Mouse (Mus musculus): ENCODE results near the gene Nol4l. TPM values are rescaled to one million over a fixed set of nuclear protein-coding genes. Genes with fewer than 3 reads are reported as not detected.
"Not testable (repeated sequence)": the region's sequence is repeated elsewhere in the genome, so short reads cannot be mapped to it uniquely, and the experiment has no call there.

The Nol4l gene
- polyA plus RNA-seq, 1 experiment from 2014 or later: 31.8 TPM

- Histone ChIP-seq H3K9ac (replicated peaks) (no peak overlapping the region), H3K4me2 (replicated peaks) (no peak overlapping the region), H3K4me3 (no peak overlapping the region), H3K9me3 (no peaks in the 10 kb centered on the region), H3K27ac (replicated peaks) (no peak overlapping the region), H3K4me1 (peaks cover 43% of the 10 kb centered on the region), H3K27me3 (peaks cover 21% of the 10 kb centered on the region; the same call in 1 of the 2 replicates), H3K36me3 (no peaks in the 10 kb centered on the region)
- no peak for ATAC-seq (ENCODE audit: low FRiP score, low read depth)
- 90% methylated on average over 2 of the region's 2 CpGs for WGBS
Observed at GRCm38 (mm10) chr2:153507969-153508368, 21.8 kb downstream of the Nol4l start.

- Histone ChIP-seq H3K27me3 (peaks cover 17% of the 10 kb centered on the region), H3K9me3 (no peaks in the 10 kb centered on the region), H3K4me2 (replicated peaks) (no peak overlapping the region), H3K27ac (replicated peaks) (0 out of 2 replicates have a peak overlapping the region, but pooled peaks have one; percentile 5), H3K9ac (replicated peaks) (no peak overlapping the region), H3K4me3 (no peak overlapping the region), H3K4me1 (peaks cover 27% of the 10 kb centered on the region), H3K36me3 (no peaks in the 10 kb centered on the region)
- ATAC-seq (ENCODE audit: low FRiP score, low read depth): no peak
- 84% methylated on average over 5 of the region's 5 CpGs for WGBS
Observed at GRCm38 (mm10) chr2:153506385-153506784, 23.4 kb downstream of the Nol4l start.

GRCm38 (mm10) chr2:153499154-153499553, 30.6 kb downstream of the Nol4l start:
- no peak for ATAC-seq (ENCODE audit: low FRiP score, low read depth)
- Histone ChIP-seq H3K4me3 (no peak overlapping the region), H3K27ac (replicated peaks) (no peak overlapping the region), H3K27me3 (peaks cover 56% of the 10 kb centered on the region), H3K36me3 (no peaks in the 10 kb centered on the region), H3K4me1 (peaks cover 39% of the 10 kb centered on the region), H3K4me2 (replicated peaks) (no peak overlapping the region), H3K9me3 (no peaks in the 10 kb centered on the region), H3K9ac (replicated peaks) (no peak overlapping the region)
- 69% methylated on average over 4 of the region's 4 CpGs for WGBS

- 9% methylated on average over 13 of the region's 13 CpGs for WGBS
- Histone ChIP-seq H3K27ac (replicated peaks) (peak overlapping the region; percentile 71), H3K9ac (replicated peaks) (no peak overlapping the region), H3K36me3 (no peaks in the 10 kb centered on the region), H3K4me1 (peaks cover 55% of the 10 kb centered on the region), H3K9me3 (no peaks in the 10 kb centered on the region), H3K27me3 (peaks cover 75% of the 10 kb centered on the region), H3K4me2 (replicated peaks) (peak overlapping the region; percentile 6; the same call in 1 of the 2 replicates), H3K4me3 (no peak overlapping the region)
- ATAC-seq (ENCODE audit: low FRiP score, low read depth): peak; percentile 55
Observed at GRCm38 (mm10) chr2:153496898-153497297, 32.9 kb downstream of the Nol4l start.

GRCm38 (mm10) chr2:153496301-153496700, 33.5 kb downstream of the Nol4l start:
- 85% methylated on average over 6 of the region's 6 CpGs for WGBS
- no peak overlapping the region for H3K9ac ChIP-seq (replicated peaks)
- no peaks in the 10 kb centered on the region for H3K36me3 ChIP-seq
- H3K27me3 ChIP-seq: peaks cover 81% of the 10 kb centered on the region
- H3K9me3 ChIP-seq: no peaks in the 10 kb centered on the region
- no peak overlapping the region for H3K4me3 ChIP-seq
- peaks cover 61% of the 10 kb centered on the region for H3K4me1 ChIP-seq
- no peak for ATAC-seq (ENCODE audit: low FRiP score, low read depth)
- H3K4me2 ChIP-seq (replicated peaks): no peak overlapping the region
- H3K27ac ChIP-seq (replicated peaks): peak overlapping the region; percentile 71

- Histone ChIP-seq H3K36me3 (no peaks in the 10 kb centered on the region), H3K9ac (replicated peaks) (0 out of 2 replicates have a peak overlapping the region, but pooled peaks have one; percentile 4), H3K27ac (replicated peaks) (peak overlapping the region; percentile 71; the same call in 1 of the 2 replicates), H3K4me3 (no peak overlapping the region), H3K9me3 (no peaks in the 10 kb centered on the region), H3K4me1 (peaks cover 66% of the 10 kb centered on the region), H3K27me3 (peaks cover 82% of the 10 kb centered on the region), H3K4me2 (replicated peaks) (no peak overlapping the region)
- ATAC-seq (ENCODE audit: low FRiP score, low read depth): no peak
- WGBS: 92% methylated on average over 4 of the region's 4 CpGs
Observed at GRCm38 (mm10) chr2:153495818-153496217, 34.0 kb downstream of the Nol4l start.

GRCm38 (mm10) chr2:153495391-153495790, 34.4 kb downstream of the Nol4l start:
- H3K4me3 ChIP-seq; H3K9ac ChIP-seq (replicated peaks); H3K36me3 ChIP-seq; H3K27ac ChIP-seq (replicated peaks); H3K4me2 ChIP-seq (replicated peaks); H3K9me3 ChIP-seq; ATAC-seq (ENCODE audit: low FRiP score, low read depth): not testable (repeated sequence)
- Histone ChIP-seq H3K27me3 (peaks cover 82% of the 10 kb centered on the region), H3K4me1 (peaks cover 69% of the 10 kb centered on the region)
- WGBS: 86% methylated on average over 4 of the region's 4 CpGs

- WGBS: 29% methylated on average over 9 of the region's 9 CpGs
- no peak overlapping the region for H3K9ac ChIP-seq (replicated peaks)
- H3K9me3 ChIP-seq: no peaks in the 10 kb centered on the region
- ATAC-seq (ENCODE audit: low FRiP score, low read depth): no peak
- no peaks in the 10 kb centered on the region for H3K36me3 ChIP-seq
- peaks cover 85% of the 10 kb centered on the region for H3K27me3 ChIP-seq
- H3K4me2 ChIP-seq (replicated peaks): no peak overlapping the region
- H3K4me3 ChIP-seq: no peak overlapping the region
- H3K4me1 ChIP-seq: peaks cover 69% of the 10 kb centered on the region
- peak overlapping the region; percentile 92 for H3K27ac ChIP-seq (replicated peaks)
Observed at GRCm38 (mm10) chr2:153494293-153494811, 35.4 kb downstream of the Nol4l start.

GRCm38 (mm10) chr2:153493781-153494292, 35.9 kb downstream of the Nol4l start:
- 15% methylated on average over 6 of the region's 6 CpGs for WGBS
- no peaks in the 10 kb centered on the region for H3K9me3 ChIP-seq
- H3K27me3 ChIP-seq: peaks cover 84% of the 10 kb centered on the region
- peaks cover 69% of the 10 kb centered on the region for H3K4me1 ChIP-seq
- no peaks in the 10 kb centered on the region for H3K36me3 ChIP-seq
- peak overlapping the region; percentile 92 for H3K27ac ChIP-seq (replicated peaks)
- ATAC-seq (ENCODE audit: low FRiP score, low read depth): no peak
- no peak overlapping the region for H3K9ac ChIP-seq (replicated peaks)
- H3K4me2 ChIP-seq (replicated peaks): no peak overlapping the region; the same call in 1 of the 2 replicates
- H3K4me3 ChIP-seq: no peak overlapping the region

- no peak for ATAC-seq (ENCODE audit: low FRiP score, low read depth)
- H3K27ac ChIP-seq (replicated peaks): peak overlapping the region; percentile 92
- H3K4me3 ChIP-seq: peak overlapping the region; percentile 50
- H3K9ac ChIP-seq (replicated peaks): peak overlapping the region; percentile 72; the same call in 1 of the 2 replicates
- H3K27me3 ChIP-seq: peaks cover 84% of the 10 kb centered on the region
- H3K9me3 ChIP-seq: no peaks in the 10 kb centered on the region
- peaks cover 66% of the 10 kb centered on the region for H3K4me1 ChIP-seq
- WGBS: 36% methylated on average over 2 of the region's 2 CpGs
- H3K36me3 ChIP-seq: no peaks in the 10 kb centered on the region
- H3K4me2 ChIP-seq (replicated peaks): peak overlapping the region; percentile 83
Observed at GRCm38 (mm10) chr2:153493393-153493731, 36.4 kb downstream of the Nol4l start.

GRCm38 (mm10) chr2:153492573-153493392, 37.0 kb downstream of the Nol4l start, which contains the start of gene 4930404H24Rik:
4930404H24Rik (plus strand) TSS chr2:153492790.
- Histone ChIP-seq H3K4me3 (peak within 1 kb of the TSS; percentile 50), H3K4me2 (replicated peaks) (peak within 1 kb of the TSS; percentile 83), H3K27me3 (peaks cover 81% of the 10 kb centered on the region), H3K9me3 (no peaks in the 10 kb centered on the region), H3K4me1 (peaks cover 60% of the 10 kb centered on the region), H3K9ac (replicated peaks) (peak within 1 kb of the TSS; percentile 72), H3K27ac (replicated peaks) (peak within 1 kb of the TSS; percentile 92), H3K36me3 (no peaks in the 10 kb centered on the region)
- 1% methylated on average over 26 of the region's 83 CpGs for WGBS
- peak; percentile 86 for ATAC-seq (ENCODE audit: low FRiP score, low read depth)

- H3K4me3 ChIP-seq: peak overlapping the region; percentile 50
- under 1% methylated on average over 22 of the region's 24 CpGs for WGBS
- ATAC-seq (ENCODE audit: low FRiP score, low read depth): peak; percentile 28; the same call in 1 of the 2 replicates
- H3K27me3 ChIP-seq: peaks cover 76% of the 10 kb centered on the region
- peak overlapping the region; percentile 83 for H3K4me2 ChIP-seq (replicated peaks)
- peak overlapping the region; percentile 72 for H3K9ac ChIP-seq (replicated peaks)
- no peaks in the 10 kb centered on the region for H3K9me3 ChIP-seq
- H3K36me3 ChIP-seq: no peaks in the 10 kb centered on the region
- peaks cover 54% of the 10 kb centered on the region for H3K4me1 ChIP-seq
- peak overlapping the region; percentile 92 for H3K27ac ChIP-seq (replicated peaks)
Observed at GRCm38 (mm10) chr2:153492179-153492517, 37.6 kb downstream of the Nol4l start.

All from midbrain, embryonic 12.5 days (tissue).